Mouse (Mus musculus) forebrain, embryonic 14.5 days (tissue): Measurements from ENCODE around the gene Tbc1d22a. TPM values are rescaled to one million over a fixed set of nuclear protein-coding genes. Genes with fewer than 3 reads are reported as not detected.

Experiments used
- ATAC-seq: fragments of 200-750 bp; cut with Nextera tagmentation; 2 replicates; pipeline ENCODE4 v1.8.0; 2017; ENCODE audit warnings: mild to moderate bottlenecking, moderate library complexity
- DNase-seq: peaks from one replicate; pipeline ENCODE4 v3.0.0-alpha.2; 2015; ENCODE audit warnings: low spot score
- H3K27ac ChIP-seq: fragments of 300-500 bp; sonication (generic); 2 replicates; pipeline ENCODE4 v1.5.1; 2014; ENCODE audit warnings: low read depth, mild to moderate bottlenecking, control low read depth, low read length, moderate library complexity
- H3K27me3 ChIP-seq: fragments of 300-500 bp; sonication (generic); replicated peaks from 2 replicates; pipeline ENCODE4 v1.6.1; 2014; ENCODE audit warnings: low read length, control low read depth, mixed read lengths; ENCODE audit not compliant: control insufficient read depth, insufficient read depth
- H3K36me3 ChIP-seq: fragments of 300-500 bp; sonication (generic); 2 replicates; pipeline ENCODE4 v1.6.1; 2014; ENCODE audit warnings: low read length, control low read depth; ENCODE audit not compliant: control insufficient read depth, insufficient read depth
- H3K4me1 ChIP-seq: fragments of 300-500 bp; sonication (generic); 2 replicates; pipeline ENCODE4 v1.6.1; 2014; ENCODE audit warnings: antibody characterized with exemption, low read length, control low read depth; ENCODE audit not compliant: control insufficient read depth, insufficient read depth
- H3K4me2 ChIP-seq: fragments of 300-500 bp; sonication (generic); 2 replicates; pipeline ENCODE4 v1.6.1; 2014; ENCODE audit warnings: mild to moderate bottlenecking, control low read depth, low read length
- H3K4me3 ChIP-seq: fragments of 300-500 bp; sonication (generic); 2 replicates; pipeline ENCODE4 v1.5.1; 2014; ENCODE audit warnings: low read depth, low read length, control low read depth
- H3K9ac ChIP-seq: fragments of 300-500 bp; sonication (generic); 2 replicates; pipeline ENCODE4 v1.6.1; 2014; ENCODE audit warnings: mild to moderate bottlenecking, low read length, control low read depth, moderate library complexity
- H3K9me3 ChIP-seq: fragments of 300-500 bp; sonication (generic); replicated peaks from 2 replicates; pipeline ENCODE4 v1.6.1; 2016; ENCODE audit warnings: low read length, control low read depth, mixed read lengths; ENCODE audit not compliant: control insufficient read depth
- WGBS: fragments of 180-500 bp; shearing (Covaris S2); extraction: QIAGEN DNeasy Blood & Tissue Kit; methylation state at CpG from one replicate; pipeline ENCODE4 v1.1.7; 2014; 5-methylcytosine and 5-hydroxymethylcytosine counted together
- polyA plus RNA-seq: library from polyadenylated mRNA; unstranded; fragments of >200 nt; fragmentation: Nextera tagmentation; extraction: Ambion mirVana; gene quantifications from 2 replicates; pipeline ENCODE4 v1.2.1, GENCODE M21; 2014

Tbc1d22a gene
- polyA plus RNA-seq, 1 experiment from 2014 or later = 8.0 TPM

DNA sequence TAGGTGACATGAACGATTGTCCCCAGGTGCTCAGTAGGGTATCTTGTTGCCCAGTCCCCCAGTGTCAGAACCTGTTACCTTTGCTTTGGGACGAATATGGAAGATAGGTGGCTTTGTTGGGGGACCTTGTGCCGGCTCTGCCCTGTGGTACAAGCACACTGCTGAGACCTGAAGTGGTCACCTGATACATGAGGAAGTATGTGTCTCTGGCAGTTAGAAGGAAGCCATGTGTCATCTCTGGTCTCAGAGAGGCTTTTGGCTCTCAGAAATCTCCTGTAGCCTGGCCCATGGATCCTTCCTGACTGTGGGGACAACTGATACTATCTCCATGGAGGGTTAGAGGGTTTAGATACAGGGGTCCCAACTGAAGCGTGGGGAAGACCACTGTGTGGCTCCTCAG, 281.9 kb downstream of the Tbc1d22a start:
- WGBS = 91% methylated on average over 4 of the region's 4 CpGs
- ATAC-seq = no peak
- H3K27ac ChIP-seq = no peak overlapping the region
- H3K9ac ChIP-seq = no peak overlapping the region
- H3K4me3 ChIP-seq = no peak overlapping the region
- no peaks in the 10 kb centered on the region for H3K36me3 ChIP-seq
- no peaks in the 10 kb centered on the region for H3K9me3 ChIP-seq
- H3K27me3 ChIP-seq = no peaks in the 10 kb centered on the region
- DNase-seq = no peak
- H3K4me1 ChIP-seq = no peaks in the 10 kb centered on the region
- H3K4me2 ChIP-seq = no peak overlapping the region

DNA sequence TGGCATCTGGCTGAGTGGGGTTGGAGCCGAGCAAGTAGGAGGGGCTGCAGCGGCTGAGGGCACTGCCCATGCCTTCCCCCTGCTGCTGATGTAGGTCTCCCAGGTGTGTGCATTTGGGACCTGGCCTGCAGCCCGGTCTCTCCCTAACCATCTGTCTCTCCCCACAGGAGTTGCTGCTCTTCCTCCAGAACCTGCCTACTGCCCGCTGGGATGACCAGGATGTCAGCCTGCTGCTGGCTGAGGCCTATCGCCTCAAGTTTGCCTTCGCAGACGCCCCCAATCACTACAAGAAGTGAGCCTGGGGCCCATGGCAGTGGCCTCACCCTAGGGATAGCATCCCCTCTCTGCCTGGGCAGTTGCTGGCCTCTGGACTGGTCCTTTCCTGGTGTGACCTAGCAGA, 282.4 kb downstream of the Tbc1d22a start:
- Histone ChIP-seq H3K36me3 (no peaks in the 10 kb centered on the region), H3K9ac (no peak overlapping the region), H3K27ac (no peak overlapping the region), H3K4me2 (no peak overlapping the region), H3K4me1 (no peaks in the 10 kb centered on the region), H3K9me3 (no peaks in the 10 kb centered on the region), H3K27me3 (no peaks in the 10 kb centered on the region), H3K4me3 (no peak overlapping the region)
- DNase-seq = no peak
- 88% methylated on average over 7 of the region's 7 CpGs for WGBS
- ATAC-seq = no peak

DNA sequence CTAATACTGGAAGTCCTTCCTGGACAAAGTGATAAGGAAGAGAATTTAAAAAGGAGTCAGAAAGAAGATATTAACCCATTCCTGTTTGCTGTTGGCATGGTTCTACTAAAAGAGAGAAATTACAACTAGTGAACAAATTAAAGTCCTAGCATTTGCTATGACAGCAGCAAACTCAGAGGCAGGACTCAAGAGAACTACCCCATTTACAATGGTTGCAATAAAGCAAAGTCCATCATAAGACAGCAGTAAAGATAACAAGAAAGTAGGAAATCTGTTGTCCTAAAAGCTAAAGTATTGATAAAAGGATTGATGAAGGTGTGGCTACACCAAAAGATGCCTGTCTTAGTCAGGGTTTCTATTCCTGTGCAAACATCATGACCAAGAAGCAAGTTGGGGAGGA, 286.3 kb downstream of the Tbc1d22a start:
- Histone ChIP-seq H3K27ac (no peak overlapping the region), H3K27me3 (no peaks in the 10 kb centered on the region), H3K4me2 (no peak overlapping the region), H3K4me1 (no peaks in the 10 kb centered on the region), H3K36me3 (no peaks in the 10 kb centered on the region), H3K9me3 (no peaks in the 10 kb centered on the region), H3K9ac (no peak overlapping the region), H3K4me3 (no peak overlapping the region)
- ATAC-seq (no peak), DNase-seq (no peak)

DNA sequence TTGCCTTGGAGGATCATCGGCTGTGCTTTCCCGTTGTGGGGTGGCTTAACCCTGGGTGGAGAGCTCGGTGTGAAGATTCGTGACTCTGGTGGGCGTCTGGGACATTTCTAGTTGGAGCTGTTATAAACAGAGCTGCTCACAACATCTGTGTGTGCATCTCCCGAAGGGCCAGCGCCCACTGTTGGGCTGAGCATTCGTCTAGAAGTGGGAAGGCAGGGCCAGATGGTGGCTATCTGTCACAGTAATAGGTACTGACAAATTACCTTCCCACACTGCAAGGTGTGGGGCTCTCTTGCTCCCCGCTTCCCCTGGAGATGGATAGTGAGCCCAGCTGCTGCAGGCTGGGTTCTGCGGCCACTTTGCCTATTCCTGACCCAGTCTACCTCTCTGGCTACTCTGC, 289.2 kb downstream of the Tbc1d22a start:
- H3K4me3 ChIP-seq = no peak overlapping the region
- ATAC-seq (no peak), DNase-seq (no peak)
- no peaks in the 10 kb centered on the region for H3K27me3 ChIP-seq
- no peak overlapping the region for H3K9ac ChIP-seq
- H3K4me2 ChIP-seq = no peak overlapping the region
- no peaks in the 10 kb centered on the region for H3K4me1 ChIP-seq
- no peak overlapping the region for H3K27ac ChIP-seq
- 88% methylated on average over 10 of the region's 10 CpGs for WGBS
- H3K9me3 ChIP-seq = no peaks in the 10 kb centered on the region
- no peaks in the 10 kb centered on the region for H3K36me3 ChIP-seq

DNA sequence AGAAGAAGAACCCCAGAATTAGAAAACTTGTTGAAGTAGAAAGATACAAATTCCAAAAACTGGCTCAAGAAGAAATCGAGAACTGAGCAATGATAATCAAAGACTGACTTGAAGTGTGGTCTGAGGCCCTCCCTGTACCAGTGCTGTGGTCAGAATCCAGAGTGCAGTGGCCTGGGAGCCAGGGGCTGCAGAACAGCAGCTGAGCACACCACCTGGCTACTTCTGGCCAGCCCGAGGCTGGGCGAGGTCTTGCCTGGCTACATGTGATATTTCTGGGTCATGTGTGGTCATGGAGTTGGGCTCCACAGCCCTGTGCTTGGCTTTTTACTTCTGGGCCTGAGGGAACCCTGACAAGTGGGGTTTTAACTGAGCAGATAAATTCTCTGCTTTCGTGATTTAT, 292.4 kb downstream of the Tbc1d22a start:
- H3K4me3 ChIP-seq = no peak overlapping the region
- no peaks in the 10 kb centered on the region for H3K27me3 ChIP-seq
- DNase-seq = no peak
- H3K4me1 ChIP-seq = no peaks in the 10 kb centered on the region
- H3K27ac ChIP-seq = no peak overlapping the region
- no peak overlapping the region for H3K4me2 ChIP-seq
- 88% methylated on average over 4 of the region's 4 CpGs for WGBS
- ATAC-seq = no peak
- no peaks in the 10 kb centered on the region for H3K36me3 ChIP-seq
- no peaks in the 10 kb centered on the region for H3K9me3 ChIP-seq
- no peak overlapping the region for H3K9ac ChIP-seq

DNA sequence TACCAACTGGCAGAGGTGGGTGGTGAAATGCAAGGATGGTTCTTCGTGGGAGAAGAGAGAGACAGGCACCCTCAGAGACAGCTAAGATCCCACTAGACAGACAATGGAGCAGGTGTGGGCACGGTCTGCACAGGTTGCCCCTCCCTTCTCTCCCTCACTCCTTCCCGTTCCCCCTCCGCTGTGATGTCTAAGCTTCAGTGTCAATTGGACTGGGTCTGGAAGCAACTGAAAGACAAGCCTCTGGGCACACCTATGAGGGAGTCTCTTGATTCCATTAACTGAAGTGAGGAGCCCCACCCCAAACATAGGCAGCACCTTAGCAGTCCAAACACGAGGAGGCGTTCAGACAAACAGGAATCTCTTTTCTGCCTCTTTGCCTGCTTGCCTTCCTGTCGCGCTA, 293.3 kb downstream of the Tbc1d22a start:
- no peaks in the 10 kb centered on the region for H3K9me3 ChIP-seq
- no peak for ATAC-seq
- H3K27me3 ChIP-seq = no peaks in the 10 kb centered on the region
- no peaks in the 10 kb centered on the region for H3K4me1 ChIP-seq
- H3K36me3 ChIP-seq = no peaks in the 10 kb centered on the region
- no peak overlapping the region for H3K9ac ChIP-seq
- no peak overlapping the region for H3K4me2 ChIP-seq
- no peak for DNase-seq
- 83% methylated on average over 8 of the region's 8 CpGs for WGBS
- H3K27ac ChIP-seq = no peak overlapping the region
- no peak overlapping the region for H3K4me3 ChIP-seq

DNA sequence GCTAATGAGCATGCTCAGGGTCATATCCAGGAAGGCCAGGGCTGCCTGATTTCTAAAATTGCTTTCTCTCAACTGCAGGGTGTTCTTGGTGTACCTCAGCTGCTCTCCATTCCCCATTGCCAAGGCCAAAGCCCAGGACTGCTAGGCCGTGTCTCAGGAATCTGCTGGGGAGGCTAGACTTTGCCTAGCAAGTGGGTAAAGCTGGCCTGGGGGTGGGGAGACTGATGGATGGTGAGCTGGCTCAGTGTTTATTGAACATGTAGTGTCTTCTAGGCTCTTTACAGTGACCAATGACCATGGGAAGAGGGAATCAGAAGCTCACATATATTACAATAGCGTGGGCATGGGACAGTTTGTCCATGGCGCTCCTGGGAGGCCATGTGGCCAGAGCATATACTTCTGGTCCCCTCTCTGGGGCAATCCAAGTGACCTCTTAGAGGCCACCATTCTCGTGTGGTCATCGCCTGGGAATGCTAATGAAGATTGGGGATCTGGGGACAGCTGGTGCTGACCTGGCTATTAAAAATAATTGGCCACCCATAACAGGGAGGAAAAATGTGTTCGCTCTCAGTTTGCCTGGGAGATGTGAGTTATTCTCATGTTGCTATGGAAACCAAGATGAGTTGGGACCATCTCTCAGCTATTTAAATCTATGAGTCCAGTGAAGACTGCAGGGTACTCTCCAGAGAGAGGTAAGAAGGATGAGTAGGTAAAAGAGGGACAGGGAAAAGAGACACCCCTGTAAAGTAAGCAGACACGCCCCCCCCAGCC, 294.3 kb downstream of the Tbc1d22a start:
- no peak for ATAC-seq

DNA sequence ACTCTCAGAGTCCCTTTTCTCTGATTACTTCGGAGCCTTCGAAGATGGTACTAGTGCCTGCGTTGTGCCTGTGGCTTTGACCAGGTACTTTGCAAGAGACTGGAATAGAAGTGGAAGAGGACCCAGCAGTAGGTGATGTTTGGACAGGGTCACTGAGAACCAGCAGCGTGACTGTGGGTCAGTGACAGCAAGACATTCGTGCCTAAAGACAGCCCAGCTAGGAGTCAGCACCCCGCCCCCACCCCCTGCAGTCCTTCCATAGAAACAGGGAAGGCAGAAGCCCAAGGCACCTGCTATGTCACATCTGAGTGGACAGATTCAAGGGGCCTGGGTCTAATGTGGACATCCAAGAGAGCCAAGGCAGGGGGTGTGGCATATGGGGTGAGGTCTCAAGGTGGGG, 295.3 kb downstream of the Tbc1d22a start:
- 88% methylated on average over 6 of the region's 6 CpGs for WGBS

More for the DNA sequence above, 294.3 kb downstream of the Tbc1d22a start:
- Histone ChIP-seq H3K4me3 (no peak overlapping the region), H3K9me3 (no peaks in the 10 kb centered on the region), H3K4me1 (no peaks in the 10 kb centered on the region), H3K36me3 (no peaks in the 10 kb centered on the region), H3K9ac (no peak overlapping the region), H3K4me2 (no peak overlapping the region), H3K27ac (no peak overlapping the region), H3K27me3 (no peaks in the 10 kb centered on the region)
- DNase-seq = peak; percentile 52
- WGBS = 69% methylated on average over 7 of the region's 7 CpGs

DNA sequence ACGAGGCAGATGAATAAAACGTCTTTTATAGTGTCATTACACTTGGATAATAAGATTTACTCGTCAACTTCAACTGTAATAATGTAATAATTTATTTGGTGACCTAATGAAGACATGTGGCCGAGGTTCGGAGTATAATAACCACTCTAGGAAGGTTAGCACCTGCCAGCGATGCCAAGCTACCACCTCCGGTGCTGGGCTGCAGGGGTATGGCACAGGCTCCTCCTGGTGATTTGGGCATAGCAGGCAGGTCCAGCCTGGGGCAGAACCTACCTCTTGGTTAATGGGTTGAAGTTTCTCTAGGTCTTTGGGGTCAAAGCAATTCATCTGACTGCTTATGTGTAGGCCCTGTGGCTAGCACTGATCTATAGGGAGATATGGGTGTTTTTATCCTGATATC, 296.9 kb downstream of the Tbc1d22a start:
- Histone ChIP-seq H3K27ac (no peak overlapping the region), H3K4me1 (no peaks in the 10 kb centered on the region), H3K4me3 (no peak overlapping the region), H3K4me2 (no peak overlapping the region), H3K27me3 (no peaks in the 10 kb centered on the region), H3K36me3 (no peaks in the 10 kb centered on the region), H3K9me3 (no peaks in the 10 kb centered on the region), H3K9ac (no peak overlapping the region)
- 85% methylated on average over 7 of the region's 7 CpGs for WGBS
- ATAC-seq (no peak), DNase-seq (no peak)

More for the DNA sequence above, 295.3 kb downstream of the Tbc1d22a start:
- Histone ChIP-seq H3K4me3 (no peak overlapping the region), H3K9me3 (no peaks in the 10 kb centered on the region), H3K27ac (no peak overlapping the region), H3K36me3 (no peaks in the 10 kb centered on the region), H3K27me3 (no peaks in the 10 kb centered on the region), H3K4me1 (no peaks in the 10 kb centered on the region), H3K9ac (no peak overlapping the region), H3K4me2 (no peak overlapping the region)
- ATAC-seq (no peak), DNase-seq (no peak)
